Mouse (Mus musculus) liver, embryonic 15.5 days (tissue): ENCODE data around the gene Xpo5. TPM values are rescaled to one million over a fixed set of nuclear protein-coding genes. Genes with fewer than 3 reads are reported as not detected.

Experiments
- ATAC-seq: fragments of 200-750 bp; cut with Nextera tagmentation; 2 replicates; pipeline ENCODE4 v1.8.0; 2017; ENCODE audit warnings: moderate number of reproducible peaks, mild to moderate bottlenecking, moderate library complexity; ENCODE audit not compliant: insufficient read depth
- H3K27ac ChIP-seq: fragments of 300-500 bp; sonication (generic); replicated peaks from 2 replicates; pipeline ENCODE4 v1.5.1; 2015; ENCODE audit warnings: mild to moderate bottlenecking, inconsistent platforms
- H3K27me3 ChIP-seq: fragments of 300-500 bp; sonication (generic); 2 replicates; pipeline ENCODE4 v1.6.1; 2015; ENCODE audit warnings: mild to moderate bottlenecking, inconsistent platforms
- H3K36me3 ChIP-seq: fragments of 300-500 bp; sonication (generic); replicated peaks from 2 replicates; pipeline ENCODE4 v1.6.1; 2015; ENCODE audit warnings: moderate library complexity, mild to moderate bottlenecking, inconsistent platforms
- H3K4me1 ChIP-seq: fragments of 300-500 bp; sonication (generic); replicated peaks from 2 replicates; pipeline ENCODE4 v1.6.1; 2015; ENCODE audit warnings: inconsistent platforms
- H3K4me2 ChIP-seq: fragments of 300-500 bp; sonication (generic); 2 replicates; pipeline ENCODE4 v1.6.1; 2015; ENCODE audit warnings: moderate library complexity, mild to moderate bottlenecking, inconsistent platforms
- H3K4me3 ChIP-seq: fragments of 300-500 bp; sonication (generic); replicated peaks from 2 replicates; pipeline ENCODE4 v1.5.1; 2015; ENCODE audit warnings: mild to moderate bottlenecking, inconsistent platforms
- H3K9ac ChIP-seq: fragments of 300-500 bp; sonication (generic); 2 replicates; pipeline ENCODE4 v1.6.1; 2015; ENCODE audit warnings: moderate library complexity, mild to moderate bottlenecking, inconsistent platforms
- H3K9me3 ChIP-seq: fragments of 300-500 bp; sonication (generic); replicated peaks from 2 replicates; pipeline ENCODE4 v1.6.1; 2016; ENCODE audit warnings: inconsistent platforms
- WGBS: fragments of 180-500 bp; shearing (Covaris S2); methylation state at CpG from one replicate; pipeline ENCODE4 v1.1.7; 2015; ENCODE audit warnings: mixed read lengths; ENCODE audit not compliant: insufficient replicate concordance; 5-methylcytosine and 5-hydroxymethylcytosine counted together
- polyA plus RNA-seq: library from polyadenylated mRNA; unstranded; fragments of >200 nt; fragmentation: Nextera tagmentation; extraction: Ambion mirVana; gene quantifications from 2 replicates; pipeline ENCODE4 v1.2.1, GENCODE M21; 2015

The Xpo5 gene
- polyA plus RNA-seq = 14.4 and 15.2 TPM in 2 replicates

DNA sequence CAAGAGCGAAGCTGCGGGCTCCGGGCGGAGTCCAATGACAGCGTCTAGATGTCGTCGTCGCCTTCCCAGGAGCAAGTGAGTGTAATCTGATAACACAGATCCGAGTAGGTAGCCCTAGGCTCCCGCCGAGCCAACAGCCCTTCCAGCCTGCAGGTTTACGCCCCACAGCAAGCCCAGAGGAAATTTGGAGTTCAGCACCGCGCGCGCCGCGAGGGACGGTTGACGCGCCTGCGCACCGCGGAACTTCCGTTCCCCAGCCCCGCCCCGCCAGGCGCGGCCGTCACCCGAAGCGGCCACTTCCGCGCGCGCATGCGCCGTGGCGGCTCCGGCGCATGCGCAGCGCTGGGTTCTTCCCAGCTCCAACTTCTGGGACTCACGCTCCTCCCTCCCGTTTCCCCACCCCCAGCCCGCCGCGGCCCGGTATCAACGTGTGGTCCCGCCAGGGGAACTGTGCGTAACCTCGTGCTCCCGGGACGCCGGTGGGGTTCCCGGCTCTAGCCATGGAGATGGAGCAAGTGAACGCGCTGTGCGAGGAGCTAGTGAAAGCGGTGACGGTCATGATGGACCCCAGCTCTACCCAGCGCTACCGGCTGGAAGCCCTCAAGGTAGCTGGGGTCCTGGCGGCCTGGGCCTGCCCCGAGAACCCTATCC is at the start of gene Xpo5, which contains the start of gene Polh:
Gene Xpo5 (plus strand): TSS at position 362 of the 651 bp plus-strand sequence.
Gene Polh (minus strand): TSS at position 225 of the 651 bp plus-strand sequence.
- H3K9me3 ChIP-seq = no peaks in the 10 kb centered on the region
- H3K36me3 ChIP-seq = peaks cover 59% of the 10 kb centered on the region
- H3K4me3 ChIP-seq = peak within 1 kb of the TSS; percentile 88
- WGBS = under 1% methylated on average over 66 of the region's 66 CpGs
- peak within 1 kb of the TSS; percentile 98 for H3K27ac ChIP-seq
- peak within 1 kb of the TSS; percentile 84 for H3K4me2 ChIP-seq
- peaks cover 42% of the 10 kb centered on the region for H3K4me1 ChIP-seq
- peak within 1 kb of the TSS; percentile 86 for H3K9ac ChIP-seq
- no peaks in the 10 kb centered on the region for H3K27me3 ChIP-seq
- peak; percentile 98 for ATAC-seq

DNA sequence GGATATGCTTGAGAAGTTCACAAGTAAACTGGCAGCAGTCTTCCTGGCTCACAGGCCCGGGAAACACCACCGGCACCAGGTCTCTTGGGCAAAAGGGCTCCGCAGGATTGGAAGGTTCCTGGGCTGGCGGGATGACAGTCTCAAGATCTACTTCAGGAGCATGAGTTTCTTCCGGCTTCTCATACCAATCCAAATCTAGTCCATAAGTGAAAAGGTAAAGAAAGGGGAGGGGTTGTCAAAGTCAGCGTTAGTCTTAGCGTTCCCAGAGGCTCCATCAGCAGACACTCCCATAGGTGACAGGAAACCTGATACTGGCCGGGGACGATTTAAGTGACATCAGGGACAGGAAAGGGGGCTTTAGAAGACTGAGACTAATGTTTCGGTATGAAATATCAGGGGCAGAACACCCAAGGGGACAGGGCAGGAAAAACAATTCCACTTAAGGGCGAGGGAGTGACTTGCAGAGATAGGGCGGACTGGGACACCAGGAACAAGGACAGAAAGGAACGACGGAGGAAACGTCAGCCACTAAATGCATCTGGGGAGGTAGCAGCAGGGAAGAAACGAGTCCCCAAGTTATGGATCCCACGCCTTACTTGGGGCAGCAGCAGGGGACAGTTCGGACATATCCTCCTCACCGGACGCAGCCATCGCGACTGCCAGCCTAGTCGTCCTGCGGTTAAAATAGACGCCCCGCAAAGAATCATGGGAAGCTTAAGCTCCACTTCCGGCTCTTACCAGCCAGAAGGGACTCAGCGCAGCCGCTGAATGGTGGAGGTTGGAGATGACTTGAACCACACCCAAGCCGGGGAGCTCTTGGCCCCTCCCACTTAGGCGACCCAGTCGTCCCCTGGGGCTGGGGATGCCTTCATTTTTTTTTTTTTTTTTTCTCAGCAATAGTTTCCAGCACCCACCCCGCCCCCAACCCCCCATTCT is 49.5 kb upstream of the Xpo5 start, which contains the start of gene Mad2l1bp:
Gene Mad2l1bp (minus strand): TSS at position 707 of the 936 bp plus-strand sequence.
- Histone ChIP-seq H3K27ac (peak within 1 kb of the TSS; percentile 86), H3K9me3 (no peaks in the 10 kb centered on the region), H3K4me2 (peak within 1 kb of the TSS; percentile 75), H3K4me3 (peak within 1 kb of the TSS; percentile 75), H3K27me3 (no peaks in the 10 kb centered on the region), H3K36me3 (peaks cover 32% of the 10 kb centered on the region), H3K9ac (peak within 1 kb of the TSS; percentile 74), H3K4me1 (peaks cover 60% of the 10 kb centered on the region)
- ATAC-seq = peak; percentile 81
- WGBS = 4% methylated on average over 33 of the region's 33 CpGs

DNA sequence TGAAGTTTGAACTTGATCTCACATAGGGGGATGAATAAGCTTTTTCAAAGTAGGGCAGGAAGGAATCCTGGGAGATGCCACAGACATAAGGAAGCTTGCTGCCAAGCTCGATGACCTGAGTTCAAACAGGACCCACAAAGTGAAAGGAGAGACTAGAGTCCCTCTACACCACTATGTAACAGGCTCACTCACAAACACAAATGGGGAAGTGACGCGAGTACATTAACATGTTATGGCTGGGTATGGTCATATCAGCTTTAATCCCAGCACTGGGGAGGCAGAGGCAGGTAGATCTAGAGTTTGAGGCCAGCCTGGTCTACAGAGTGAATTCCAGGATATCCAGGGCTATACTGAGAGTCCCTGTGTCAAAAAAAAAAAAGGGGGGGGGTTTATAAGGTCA is 48.2 kb upstream of the Xpo5 start:
- Histone ChIP-seq H3K9ac (no peak overlapping the region), H3K4me3 (no peak overlapping the region), H3K9me3 (no peaks in the 10 kb centered on the region), H3K27me3 (no peaks in the 10 kb centered on the region), H3K36me3 (peaks cover 20% of the 10 kb centered on the region), H3K4me2 (no peak overlapping the region), H3K27ac (peak overlapping the region; percentile 86), H3K4me1 (peaks cover 69% of the 10 kb centered on the region)
- 74% methylated on average over 3 of the region's 3 CpGs for WGBS
- no peak for ATAC-seq

DNA sequence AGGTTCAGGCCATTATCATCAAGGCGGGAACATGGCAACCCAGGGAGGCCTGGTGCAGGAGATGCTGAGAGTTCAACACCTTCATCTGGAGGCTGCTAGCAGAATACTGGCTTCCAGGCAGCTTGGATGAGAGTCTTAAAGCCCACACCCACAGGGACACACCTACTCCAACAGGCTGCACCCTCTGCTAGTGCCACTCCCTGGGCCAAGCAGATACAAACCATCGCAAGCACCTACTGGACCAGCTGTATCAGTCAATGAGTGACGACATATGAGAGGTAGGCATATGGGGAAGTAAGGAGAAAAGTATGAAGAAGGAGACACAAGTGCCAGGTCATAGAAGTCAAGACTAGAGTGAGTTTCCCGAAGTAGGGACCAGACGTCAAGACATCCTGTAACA is 45.9 kb upstream of the Xpo5 start:
- peak; percentile 51 for ATAC-seq
- 40% methylated on average over 5 of the region's 5 CpGs for WGBS
- Histone ChIP-seq H3K4me2 (peak overlapping the region; percentile 66), H3K36me3 (peaks cover 9% of the 10 kb centered on the region; the same call in 1 of the 2 replicates), H3K4me1 (peaks cover 64% of the 10 kb centered on the region), H3K9ac (peak overlapping the region; percentile 40), H3K4me3 (peak overlapping the region; percentile 36), H3K27ac (peak overlapping the region; percentile 94), H3K27me3 (no peaks in the 10 kb centered on the region), H3K9me3 (no peaks in the 10 kb centered on the region)

DNA sequence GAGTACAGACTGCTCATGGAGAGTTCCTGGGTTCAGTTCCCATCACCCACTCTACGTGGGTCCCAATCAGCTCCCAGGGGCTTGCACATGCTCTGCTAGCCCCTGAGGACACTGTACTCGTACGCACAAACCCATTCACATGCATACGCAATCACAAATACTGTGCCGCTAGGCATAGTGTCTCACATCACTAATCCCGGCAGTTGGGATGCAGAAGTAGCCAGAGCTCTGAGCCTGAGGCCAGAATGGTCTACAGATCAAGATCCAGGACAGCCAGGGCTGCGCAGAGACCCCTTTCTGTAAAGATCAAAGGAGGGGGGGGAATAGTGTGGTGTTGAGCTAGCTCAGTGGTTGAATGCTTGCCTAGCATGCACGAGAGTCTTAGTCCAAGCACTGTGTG is 45.5 kb upstream of the Xpo5 start:
- Histone ChIP-seq H3K9me3 (no peaks in the 10 kb centered on the region), H3K4me3 (peak overlapping the region; percentile 36), H3K27me3 (no peaks in the 10 kb centered on the region), H3K9ac (peak overlapping the region; percentile 40), H3K36me3 (peaks cover 9% of the 10 kb centered on the region; the same call in 1 of the 2 replicates), H3K4me2 (peak overlapping the region; percentile 66), H3K27ac (peak overlapping the region; percentile 94), H3K4me1 (peaks cover 64% of the 10 kb centered on the region)
- 91% methylated on average over 8 of the region's 8 CpGs for WGBS
- no peak for ATAC-seq

DNA sequence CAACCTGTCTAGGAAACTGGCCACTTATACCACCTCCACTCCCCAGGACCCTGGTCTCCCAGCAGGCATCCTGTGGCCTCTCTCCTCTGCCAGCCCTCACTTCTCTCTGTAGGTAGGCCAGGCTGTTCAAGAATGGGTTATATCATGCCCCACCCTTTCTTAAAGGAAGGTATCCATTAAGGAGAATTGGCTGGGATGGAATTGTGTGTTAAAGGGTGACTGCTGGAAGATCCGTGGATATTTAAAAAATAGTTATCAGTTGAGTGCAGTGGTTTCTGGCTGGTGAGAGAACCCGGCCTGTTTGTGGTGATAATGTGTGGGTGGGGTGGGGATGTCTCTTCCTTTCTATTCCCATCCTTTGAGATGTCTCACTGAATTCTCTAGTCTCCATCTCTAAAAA is 43.3 kb upstream of the Xpo5 start:
- Histone ChIP-seq H3K4me2 (peak overlapping the region; percentile 78), H3K9me3 (no peaks in the 10 kb centered on the region), H3K4me3 (peak overlapping the region; percentile 80), H3K9ac (peak overlapping the region; percentile 86), H3K36me3 (peaks cover 26% of the 10 kb centered on the region), H3K4me1 (peaks cover 68% of the 10 kb centered on the region), H3K27me3 (no peaks in the 10 kb centered on the region), H3K27ac (peak overlapping the region; percentile 99)
- WGBS = 14% methylated on average over 2 of the region's 2 CpGs
- ATAC-seq = peak; percentile 50

DNA sequence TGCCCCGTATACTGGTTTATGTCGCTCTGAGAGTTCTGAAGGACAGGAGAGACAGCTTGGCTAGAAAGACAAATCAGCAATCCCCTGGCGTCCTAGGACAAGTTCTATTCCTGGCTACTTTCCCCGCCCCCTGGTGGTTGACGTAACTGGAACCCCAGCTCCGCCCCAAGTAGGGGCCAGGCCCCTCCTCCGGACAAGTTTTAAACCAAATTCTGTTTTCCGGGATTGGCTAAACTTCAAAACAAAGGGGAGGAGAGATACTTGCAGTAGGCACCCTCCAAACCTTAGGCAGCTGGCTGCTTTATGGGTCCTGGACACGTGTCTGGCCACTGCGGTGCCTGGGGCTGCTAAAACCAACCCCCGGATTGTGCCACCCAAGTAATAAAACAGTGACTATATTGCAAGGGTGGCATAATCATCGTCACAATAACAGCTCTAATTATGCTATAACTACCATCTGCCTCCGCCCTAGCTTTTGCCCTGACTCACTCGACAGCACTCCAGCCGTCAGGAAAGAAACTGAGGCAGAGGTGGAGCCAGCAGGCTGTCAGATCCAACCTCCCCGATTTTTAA is 42.4 kb upstream of the Xpo5 start:
- H3K9me3 ChIP-seq = no peaks in the 10 kb centered on the region
- peak overlapping the region; percentile 78 for H3K4me2 ChIP-seq
- peak overlapping the region; percentile 86 for H3K9ac ChIP-seq
- H3K4me1 ChIP-seq = peaks cover 65% of the 10 kb centered on the region
- peak overlapping the region; percentile 80 for H3K4me3 ChIP-seq
- peaks cover 35% of the 10 kb centered on the region for H3K36me3 ChIP-seq
- peak overlapping the region; percentile 99 for H3K27ac ChIP-seq
- under 1% methylated on average over 16 of the region's 16 CpGs for WGBS
- H3K27me3 ChIP-seq = no peaks in the 10 kb centered on the region
- peak; percentile 64 for ATAC-seq

DNA sequence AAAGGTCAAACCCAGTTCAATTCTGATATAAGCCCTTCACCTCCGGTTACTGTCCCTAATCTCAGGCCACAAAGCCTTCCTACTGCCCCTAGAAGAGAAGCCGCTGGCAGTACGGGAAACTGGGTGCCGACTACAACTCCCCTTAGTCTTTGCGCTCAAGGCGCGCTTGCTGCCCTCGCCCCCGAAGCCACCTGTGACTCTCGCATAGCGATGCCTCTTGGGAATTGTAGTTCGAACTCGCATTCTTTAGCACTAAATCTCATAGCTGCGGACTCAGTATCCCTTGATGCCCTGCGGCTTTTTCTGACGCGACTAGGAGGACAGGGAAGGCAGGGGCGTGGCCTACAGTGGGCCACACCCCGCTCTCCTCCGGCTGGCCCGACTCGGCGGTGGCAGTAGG is 41.9 kb upstream of the Xpo5 start, which contains the start of gene Gtpbp2:
Gene Gtpbp2 (plus strand): TSS at position 347 of the 400 bp plus-strand sequence.
- H3K36me3 ChIP-seq = peaks cover 40% of the 10 kb centered on the region
- WGBS = 0% methylated on average over 23 of the region's 23 CpGs
- peak within 1 kb of the TSS; percentile 80 for H3K4me3 ChIP-seq
- peak within 1 kb of the TSS; percentile 80 for H3K4me2 ChIP-seq
- H3K9me3 ChIP-seq = no peaks in the 10 kb centered on the region
- H3K27me3 ChIP-seq = no peaks in the 10 kb centered on the region
- ATAC-seq = peak; percentile 79
- peak within 1 kb of the TSS; percentile 86 for H3K9ac ChIP-seq
- H3K4me1 ChIP-seq = peaks cover 61% of the 10 kb centered on the region
- peak within 1 kb of the TSS; percentile 99 for H3K27ac ChIP-seq

DNA sequence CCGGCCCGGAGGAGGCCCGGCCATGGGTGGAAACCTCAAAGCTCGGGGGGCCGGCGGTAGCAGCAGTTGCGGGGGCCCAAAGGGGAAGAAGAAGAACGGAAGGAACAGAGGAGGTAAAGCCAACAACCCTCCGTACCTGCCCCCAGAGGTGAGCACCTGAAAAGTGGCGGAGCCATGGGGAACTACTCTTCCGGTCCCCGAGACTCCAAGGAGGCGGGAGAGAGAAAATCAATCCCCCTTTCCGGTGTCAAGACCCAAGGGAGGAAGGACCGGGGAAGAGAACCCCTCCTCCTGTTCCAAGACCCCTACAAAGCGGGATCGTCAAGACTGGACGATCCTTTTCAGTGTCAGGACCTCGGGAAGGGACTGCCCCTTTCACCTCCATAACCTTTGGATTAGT is 41.4 kb upstream of the Xpo5 start:
- H3K4me2 ChIP-seq = peak overlapping the region; percentile 80
- peak overlapping the region; percentile 79 for H3K27ac ChIP-seq
- H3K9ac ChIP-seq = peak overlapping the region; percentile 86
- H3K36me3 ChIP-seq = peaks cover 45% of the 10 kb centered on the region
- peak overlapping the region; percentile 80 for H3K4me3 ChIP-seq
- H3K9me3 ChIP-seq = no peaks in the 10 kb centered on the region
- H3K27me3 ChIP-seq = no peaks in the 10 kb centered on the region
- H3K4me1 ChIP-seq = peaks cover 56% of the 10 kb centered on the region
- 0% methylated on average over 19 of the region's 19 CpGs for WGBS
- no peak for ATAC-seq

DNA sequence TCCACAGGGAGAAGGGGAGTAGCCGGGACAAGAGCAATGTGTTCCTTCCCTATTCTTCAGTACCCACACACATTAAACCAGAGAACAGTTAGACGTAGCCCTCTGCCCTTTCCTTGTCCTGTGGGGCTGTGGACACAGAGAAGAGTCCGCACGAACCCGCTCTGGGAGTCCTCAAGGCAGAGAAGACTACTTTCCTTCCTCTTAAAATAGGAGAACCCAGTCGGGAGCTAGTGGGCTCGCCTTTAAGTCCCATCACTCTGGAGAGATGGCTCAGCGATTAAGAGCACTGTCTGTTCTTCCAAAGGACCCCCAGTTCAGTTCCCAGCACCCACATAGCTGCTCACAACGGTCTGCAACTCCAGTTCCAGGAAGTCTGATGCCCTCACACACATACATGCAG is 40.9 kb upstream of the Xpo5 start:
- 43% methylated on average over 9 of the region's 9 CpGs for WGBS
- H3K36me3 ChIP-seq = peaks cover 51% of the 10 kb centered on the region
- ATAC-seq = no peak

More for the DNA sequence above, 40.9 kb upstream of the Xpo5 start:
- Histone ChIP-seq H3K9me3 (no peaks in the 10 kb centered on the region), H3K4me2 (peak overlapping the region; percentile 80), H3K27me3 (no peaks in the 10 kb centered on the region), H3K9ac (peak overlapping the region; percentile 86), H3K4me3 (peak overlapping the region; percentile 80), H3K27ac (peak overlapping the region; percentile 79), H3K4me1 (peaks cover 53% of the 10 kb centered on the region)
